Mouse (Mus musculus): ENCODE data around the gene Fndc9.
A peak's percentile ranks its signal among the peaks of the same experiment; 100 is the strongest.

Fndc9 gene

GRCm38 (mm10) chr11:46235334-46235733, at the start of gene Fndc9:
Gene Fndc9 (plus strand): TSS chr11:46235531.
- DNase-seq (ENCODE audit: low spot score in 2 of 2), result no peak

GRCm38 (mm10) chr11:46188283-46188682, 47.0 kb upstream of the Fndc9 start:
- no peak for DNase-seq (ENCODE audit: low spot score in 2 of 2)

GRCm38 (mm10) chr11:46194175-46194574, 41.2 kb upstream of the Fndc9 start:
- DNase-seq (ENCODE audit: low spot score in 2 of 2), result no peak

GRCm38 (mm10) chr11:46200664-46201063, 34.7 kb upstream of the Fndc9 start:
- no peak for DNase-seq (ENCODE audit: low spot score in 2 of 2)

- no peak for DNase-seq (ENCODE audit: low spot score in 2 of 2)
These were observed 33.4 kb upstream of the Fndc9 start for GRCm38 (mm10) chr11:46201636-46202546.

- no peak for DNase-seq (ENCODE audit: low spot score in 2 of 2)
These were observed 32.8 kb upstream of the Fndc9 start for GRCm38 (mm10) chr11:46202547-46202887.

GRCm38 (mm10) chr11:46204841-46205240, 30.5 kb upstream of the Fndc9 start:
- DNase-seq (ENCODE audit: low spot score in 2 of 2), result no peak

GRCm38 (mm10) chr11:46205639-46206409, 29.5 kb upstream of the Fndc9 start:
- no peak for DNase-seq (ENCODE audit: low spot score in 2 of 2)

GRCm38 (mm10) chr11:46209884-46210283, 25.4 kb upstream of the Fndc9 start:
- DNase-seq (ENCODE audit: low spot score in 2 of 2), result no peak

- no peak for DNase-seq (ENCODE audit: low spot score in 2 of 2)
These were observed 23.5 kb upstream of the Fndc9 start for GRCm38 (mm10) chr11:46211858-46212257.

GRCm38 (mm10) chr11:46213844-46214243, 21.5 kb upstream of the Fndc9 start:
- no peak for DNase-seq (ENCODE audit: low spot score in 2 of 2)

GRCm38 (mm10) chr11:46214368-46215230, 20.7 kb upstream of the Fndc9 start:
- no peak for DNase-seq (ENCODE audit: low spot score in 2 of 2)

GRCm38 (mm10) chr11:46215354-46215753, 20.0 kb upstream of the Fndc9 start:
- peak in 1 of 2 experiments; percentile 16 for DNase-seq (ENCODE audit: low spot score in 2 of 2)

GRCm38 (mm10) chr11:46216669-46217068, 18.7 kb upstream of the Fndc9 start:
- DNase-seq (ENCODE audit: low spot score in 2 of 2), result peak; percentile 13 to 53

- DNase-seq (ENCODE audit: low spot score in 2 of 2), result no peak
These were observed 17.6 kb upstream of the Fndc9 start for GRCm38 (mm10) chr11:46217686-46218085.

GRCm38 (mm10) chr11:46218584-46218983, 16.7 kb upstream of the Fndc9 start:
- no peak for DNase-seq (ENCODE audit: low spot score in 2 of 2)

- no peak for DNase-seq (ENCODE audit: low spot score in 2 of 2)
These were observed 16.0 kb upstream of the Fndc9 start for GRCm38 (mm10) chr11:46219380-46219779.

GRCm38 (mm10) chr11:46220211-46220610, 15.1 kb upstream of the Fndc9 start:
- DNase-seq (ENCODE audit: low spot score in 2 of 2), result no peak

GRCm38 (mm10) chr11:46223575-46223974, 11.8 kb upstream of the Fndc9 start:
- DNase-seq (ENCODE audit: low spot score in 2 of 2), result no peak

GRCm38 (mm10) chr11:46225345-46225744, 10.0 kb upstream of the Fndc9 start:
- DNase-seq (ENCODE audit: low spot score in 2 of 2), result no peak

GRCm38 (mm10) chr11:46230184-46230583, 5.1 kb upstream of the Fndc9 start:
- DNase-seq (ENCODE audit: low spot score in 2 of 2), result no peak

GRCm38 (mm10) chr11:46232803-46233202, 2.5 kb upstream of the Fndc9 start:
- no peak for DNase-seq (ENCODE audit: low spot score in 2 of 2)

Data from spleen, postnatal 14 days (tissue).